Mouse (Mus musculus) lung, postnatal 0 days (tissue): Measurements from ENCODE around the gene Kif28. TPM values are rescaled to one million over a fixed set of nuclear protein-coding genes. Genes with fewer than 3 reads are reported as not detected.

ENCODE experiments used
- ATAC-seq: fragments of 200-750 bp; cut with Nextera tagmentation; 2 replicates; pipeline ENCODE4 v1.8.0; 2017; ENCODE audit warnings: moderate library complexity
- DNase-seq: peaks from one replicate; pipeline ENCODE4 v3.0.0-alpha.2; 2016; ENCODE audit warnings: low spot score
- H3K27ac ChIP-seq: fragments of 300-500 bp; sonication (generic); 2 replicates; pipeline ENCODE4 v1.5.1; 2014; ENCODE audit warnings: antibody characterized with exemption, mild to moderate bottlenecking, low read length, mixed read lengths
- H3K27me3 ChIP-seq: fragments of 300-500 bp; sonication (generic); replicated peaks from 2 replicates; pipeline ENCODE4 v1.6.1; 2014; ENCODE audit warnings: low read length, mixed read lengths; ENCODE audit not compliant: insufficient read depth
- H3K36me3 ChIP-seq: fragments of 300-500 bp; sonication (generic); 2 replicates; pipeline ENCODE4 v1.6.1; 2014; ENCODE audit warnings: low read length, mixed read lengths; ENCODE audit not compliant: insufficient read depth
- H3K4me1 ChIP-seq: fragments of 300-500 bp; sonication (generic); 2 replicates; pipeline ENCODE4 v1.6.1; 2014; ENCODE audit warnings: antibody characterized with exemption, low read depth, low read length, mixed read lengths; ENCODE audit not compliant: insufficient read depth
- H3K4me2 ChIP-seq: fragments of 300-500 bp; sonication (generic); replicated peaks from 2 replicates; pipeline ENCODE4 v1.6.1; 2014; ENCODE audit warnings: low read depth, mild to moderate bottlenecking, low read length, moderate library complexity, mixed read lengths
- H3K4me3 ChIP-seq: fragments of 300-500 bp; sonication (generic); 2 replicates; pipeline ENCODE4 v1.5.1; 2014; ENCODE audit warnings: low read depth, low read length
- H3K9ac ChIP-seq: fragments of 300-500 bp; sonication (generic); replicated peaks from 2 replicates; pipeline ENCODE4 v1.6.1; 2014; ENCODE audit warnings: low read depth, mild to moderate bottlenecking
- H3K9me3 ChIP-seq: fragments of 300-500 bp; sonication (generic); 2 replicates; pipeline ENCODE4 v1.6.1; 2016; ENCODE audit warnings: low read length, mixed read lengths
- CTCF ChIP-seq: IDR thresholded peaks from 2 replicates; pipeline ENCODE4 v1.5.1; 2016; ENCODE audit warnings: antibody characterized with exemption, mild to moderate bottlenecking
- EP300 ChIP-seq: IDR thresholded peaks from 2 replicates; pipeline ENCODE4 v1.6.1; 2016; ENCODE audit warnings: antibody characterized with exemption, mild to moderate bottlenecking, control low read depth
- WGBS: fragments of 180-500 bp; shearing (Covaris S2); extraction: QIAGEN DNeasy Blood & Tissue Kit; methylation state at CpG from one replicate; pipeline ENCODE4 v1.1.7; 2014; 5-methylcytosine and 5-hydroxymethylcytosine counted together
- polyA plus RNA-seq: library from polyadenylated mRNA; unstranded; fragments of >200 nt; fragmentation: Nextera tagmentation; extraction: Ambion mirVana; gene quantifications from 2 replicates; pipeline ENCODE4 v1.2.1, GENCODE M21; 2015

The Kif28 gene
- not detected in 2 replicates for polyA plus RNA-seq

- H3K4me3 ChIP-seq, result no peak within 1 kb of the TSS
- H3K4me2 ChIP-seq, result no peak within 1 kb of the TSS
- DNase-seq (no peak), ATAC-seq (no peak)
- peaks cover 18% of the 10 kb centered on the region; the same call in 1 of the 2 replicates for H3K36me3 ChIP-seq
- H3K27ac ChIP-seq, result no peak within 1 kb of the TSS
- no peaks in the 10 kb centered on the region for H3K27me3 ChIP-seq
- H3K9me3 ChIP-seq, result no peaks in the 10 kb centered on the region
- 94% methylated on average over 9 of the region's 9 CpGs for WGBS
- no peak within 1 kb of the TSS for H3K9ac ChIP-seq
- TF ChIP-seq EP300 (no peak), CTCF (no peak)
- no peaks in the 10 kb centered on the region for H3K4me1 ChIP-seq
Observed at GRCm38 (mm10) chr1:179745171-179745570, at the start of gene Kif28. Gene Kif28 (minus strand): TSS chr1:179745271.

- ATAC-seq, result no peak
- H3K4me3 ChIP-seq, result no peak overlapping the region
- no peaks in the 10 kb centered on the region for H3K4me1 ChIP-seq
- no peak overlapping the region for H3K27ac ChIP-seq
- peaks cover 41% of the 10 kb centered on the region for H3K36me3 ChIP-seq
- no peaks in the 10 kb centered on the region for H3K27me3 ChIP-seq
- H3K9me3 ChIP-seq, result no peaks in the 10 kb centered on the region
- 75% methylated on average over 4 of the region's 4 CpGs for WGBS
- no peak overlapping the region for H3K4me2 ChIP-seq
- no peak overlapping the region for H3K9ac ChIP-seq
- DNase-seq, result no peak
- TF ChIP-seq CTCF (no peak), EP300 (no peak)
Observed at GRCm38 (mm10) chr1:179787281-179787680, 42.2 kb upstream of the Kif28 start.

- ATAC-seq (no peak), DNase-seq (no peak)
- Histone ChIP-seq H3K27ac (no peak overlapping the region), H3K9ac (no peak overlapping the region), H3K4me2 (no peak overlapping the region), H3K4me1 (no peaks in the 10 kb centered on the region), H3K4me3 (no peak overlapping the region), H3K27me3 (no peaks in the 10 kb centered on the region), H3K9me3 (no peaks in the 10 kb centered on the region), H3K36me3 (peaks cover 35% of the 10 kb centered on the region)
- 90% methylated on average over 5 of the region's 5 CpGs for WGBS
- no peak for TF ChIP-seq EP300
- TF ChIP-seq CTCF, result no peak
Observed at GRCm38 (mm10) chr1:179785502-179785901, 40.4 kb upstream of the Kif28 start.

GRCm38 (mm10) chr1:179784098-179784497, 39.0 kb upstream of the Kif28 start:
- Histone ChIP-seq H3K27me3 (no peaks in the 10 kb centered on the region), H3K9me3 (no peaks in the 10 kb centered on the region), H3K36me3 (peaks cover 40% of the 10 kb centered on the region), H3K4me2 (no peak overlapping the region), H3K4me1 (no peaks in the 10 kb centered on the region), H3K9ac (no peak overlapping the region), H3K4me3 (no peak overlapping the region), H3K27ac (no peak overlapping the region)
- 89% methylated on average over 4 of the region's 4 CpGs for WGBS
- ATAC-seq, result no peak
- no peak for DNase-seq
- TF ChIP-seq CTCF, result no peak
- no peak for TF ChIP-seq EP300

GRCm38 (mm10) chr1:179776831-179777230, 31.8 kb upstream of the Kif28 start:
- Histone ChIP-seq H3K4me2 (no peak overlapping the region), H3K27ac (no peak overlapping the region), H3K9ac (no peak overlapping the region), H3K4me1 (no peaks in the 10 kb centered on the region), H3K9me3 (no peaks in the 10 kb centered on the region), H3K36me3 (peaks cover 44% of the 10 kb centered on the region), H3K4me3 (no peak overlapping the region), H3K27me3 (no peaks in the 10 kb centered on the region)
- peak; percentile 34; the same call in 1 of the 2 replicates for TF ChIP-seq EP300
- TF ChIP-seq CTCF, result no peak
- ATAC-seq (peak; percentile 70), DNase-seq (peak; percentile 67)
- 69% methylated on average over 8 of the region's 8 CpGs for WGBS

GRCm38 (mm10) chr1:179760553-179760952, 15.5 kb upstream of the Kif28 start:
- no peak for DNase-seq
- Histone ChIP-seq H3K4me3 (no peak overlapping the region), H3K9me3 (no peaks in the 10 kb centered on the region), H3K36me3 (peaks cover 29% of the 10 kb centered on the region; the same call in 1 of the 2 replicates), H3K27ac (no peak overlapping the region), H3K4me2 (no peak overlapping the region), H3K9ac (no peak overlapping the region), H3K4me1 (no peaks in the 10 kb centered on the region), H3K27me3 (no peaks in the 10 kb centered on the region)
- WGBS, result 89% methylated on average over 4 of the region's 4 CpGs
- no peak for TF ChIP-seq CTCF
- no peak for TF ChIP-seq EP300
- ATAC-seq, result no peak

GRCm38 (mm10) chr1:179760086-179760485, 15.0 kb upstream of the Kif28 start:
- Histone ChIP-seq H3K4me3 (no peak overlapping the region), H3K9me3 (no peaks in the 10 kb centered on the region), H3K9ac (no peak overlapping the region), H3K4me2 (no peak overlapping the region), H3K36me3 (peaks cover 27% of the 10 kb centered on the region; the same call in 1 of the 2 replicates), H3K27me3 (no peaks in the 10 kb centered on the region), H3K27ac (no peak overlapping the region), H3K4me1 (no peaks in the 10 kb centered on the region)
- 91% methylated on average over 5 of the region's 5 CpGs for WGBS
- no peak for TF ChIP-seq EP300
- no peak for TF ChIP-seq CTCF
- DNase-seq (no peak), ATAC-seq (no peak)
